Mouse (Mus musculus): ENCODE results near the gene Fer1l5.

Fer1l5 gene

DNA sequence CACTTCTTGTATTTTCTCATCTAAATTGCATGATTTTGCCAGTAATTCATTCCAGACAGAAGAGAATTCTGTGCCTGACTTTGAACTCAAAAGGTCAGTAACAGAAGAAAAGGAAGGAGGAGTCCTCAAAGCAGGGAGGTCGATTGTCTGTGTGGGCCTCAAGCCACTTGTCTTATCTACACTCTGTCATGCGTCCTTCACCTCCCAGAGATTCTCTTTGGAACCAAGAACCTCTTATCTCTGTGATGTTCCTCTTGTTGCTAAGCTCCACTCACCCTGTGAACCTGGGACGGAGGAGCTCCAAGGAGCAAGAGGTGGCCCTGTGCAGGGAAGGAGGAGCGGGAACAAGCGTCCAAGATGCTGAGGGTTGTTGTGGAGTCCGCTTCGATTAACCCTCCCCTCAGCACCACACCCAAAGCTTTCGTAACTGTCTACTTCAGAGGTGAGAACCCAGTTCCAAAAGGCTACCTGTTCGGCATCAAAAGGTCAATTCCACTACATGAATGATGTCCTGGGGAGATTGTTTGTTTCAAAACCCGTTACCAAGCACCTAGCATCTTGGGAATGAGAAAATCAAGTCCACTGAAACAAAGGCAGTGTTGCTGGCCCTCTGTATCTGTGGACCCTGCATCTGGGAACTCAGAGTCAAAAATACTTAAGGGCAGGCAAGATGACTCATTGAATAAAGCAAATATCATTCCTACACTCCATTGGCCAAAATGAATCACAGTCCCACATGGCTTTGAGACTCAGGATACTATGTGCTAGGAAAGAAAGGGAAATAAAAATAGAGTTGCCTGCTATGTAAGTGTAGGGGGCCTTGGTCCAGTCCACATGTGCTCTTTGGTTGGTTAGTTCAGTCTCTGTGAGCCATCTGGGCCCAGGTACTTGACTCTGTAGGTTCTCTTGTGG, at the start of gene Fer1l5:
Gene Fer1l5, plus strand, starts transcription at position 358 of the 912 bp plus-strand sequence.
- DNase-seq (ENCODE audit: low read depth, low spot score): no peak

DNA sequence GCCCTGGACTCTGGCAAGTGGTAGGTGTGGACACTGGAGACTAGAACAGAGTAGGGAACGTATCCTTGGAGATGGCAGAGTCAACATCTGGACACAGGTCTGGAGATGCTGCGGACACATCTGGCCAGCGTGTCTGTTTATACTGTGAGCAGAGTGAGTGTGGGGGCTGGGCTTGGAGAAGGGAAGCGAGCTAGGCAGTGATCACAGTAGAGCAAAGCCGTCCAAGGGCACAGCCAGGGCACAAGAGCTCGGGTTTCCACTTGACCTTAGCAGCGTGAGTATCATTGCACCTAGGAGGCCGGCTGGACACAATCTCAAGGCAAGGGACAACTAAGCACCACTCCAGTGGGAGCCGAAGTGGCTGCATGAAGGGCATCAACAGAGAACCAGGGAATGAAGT, 49.0 kb upstream of the Fer1l5 start:
- DNase-seq (ENCODE audit: low read depth, low spot score): no peak

DNA sequence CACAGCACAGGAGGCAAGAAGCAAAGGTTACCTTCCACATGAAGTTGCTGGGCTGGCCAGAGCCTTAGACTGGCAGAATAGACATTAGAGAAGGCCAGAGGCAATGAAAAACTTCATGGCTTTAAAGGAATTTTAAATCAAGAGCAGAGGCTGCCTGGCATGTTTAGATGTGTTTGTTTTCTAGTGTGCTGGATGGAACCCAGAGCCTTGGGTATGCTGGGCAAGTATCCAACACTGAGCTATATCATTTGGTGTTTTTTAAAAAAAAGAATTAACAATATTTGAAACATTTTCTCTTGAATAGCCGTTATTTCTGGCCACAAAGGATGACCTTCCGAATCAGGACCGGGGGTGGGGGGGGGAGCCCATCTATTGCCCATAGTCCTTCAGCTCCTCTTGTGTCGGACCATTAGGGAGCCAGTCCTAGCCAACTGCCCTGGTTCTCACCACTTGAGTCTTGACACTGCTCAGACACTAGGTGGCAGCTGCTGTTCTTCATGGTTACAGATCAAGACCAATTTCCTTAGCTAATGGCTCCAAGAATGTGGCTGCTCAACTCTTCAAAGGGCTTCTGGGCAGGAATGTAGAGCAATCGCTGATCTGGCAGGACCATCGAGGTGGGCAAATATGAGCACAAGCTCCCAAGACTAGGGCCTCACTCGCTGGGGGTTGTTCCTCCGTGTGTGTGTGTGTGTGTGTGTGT, 48.2 kb upstream of the Fer1l5 start:
- DNase-seq (ENCODE audit: low read depth, low spot score): peak; percentile 65

DNA sequence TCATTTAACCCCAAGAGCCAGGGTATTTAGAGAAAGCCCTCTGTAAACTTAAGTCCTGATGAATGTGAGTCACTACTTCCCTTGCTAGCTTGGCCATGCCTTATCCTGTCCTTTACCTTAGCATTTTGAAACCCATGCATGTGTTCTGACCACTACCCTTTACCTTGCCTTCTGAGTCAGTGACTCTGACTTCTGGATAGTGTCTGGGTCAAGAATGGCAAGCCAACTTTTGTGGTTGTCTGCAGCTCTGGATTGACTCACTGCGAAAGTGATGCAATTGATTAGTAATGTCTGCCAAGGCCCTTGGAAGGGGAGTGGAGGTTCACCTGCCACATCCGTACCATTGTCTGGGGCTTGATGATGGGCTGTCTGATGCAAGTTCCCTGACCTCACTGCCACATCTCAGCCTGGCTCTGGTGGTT, 46.2 kb upstream of the Fer1l5 start:
- DNase-seq (ENCODE audit: low read depth, low spot score): no peak

DNA sequence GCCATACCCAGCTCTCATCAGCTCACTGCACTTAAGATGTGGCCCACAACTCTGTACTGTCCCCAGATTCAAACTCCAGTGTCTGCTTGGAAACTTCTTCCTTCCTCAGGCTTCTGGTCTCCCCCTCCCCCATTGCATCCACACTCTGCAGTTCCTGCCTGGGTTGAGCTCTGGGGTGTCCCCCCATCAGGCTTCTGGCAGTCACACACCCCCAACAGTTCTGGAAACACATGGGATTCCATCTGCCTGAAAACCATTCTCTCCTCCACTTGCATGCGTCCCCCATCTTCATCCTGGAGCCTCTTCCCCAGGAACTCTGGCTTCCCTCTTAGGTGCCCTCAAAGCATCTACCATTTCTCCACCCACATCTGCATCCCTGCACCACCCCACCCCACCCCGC, 45.3 kb upstream of the Fer1l5 start:
- DNase-seq (ENCODE audit: low read depth, low spot score): no peak

DNA sequence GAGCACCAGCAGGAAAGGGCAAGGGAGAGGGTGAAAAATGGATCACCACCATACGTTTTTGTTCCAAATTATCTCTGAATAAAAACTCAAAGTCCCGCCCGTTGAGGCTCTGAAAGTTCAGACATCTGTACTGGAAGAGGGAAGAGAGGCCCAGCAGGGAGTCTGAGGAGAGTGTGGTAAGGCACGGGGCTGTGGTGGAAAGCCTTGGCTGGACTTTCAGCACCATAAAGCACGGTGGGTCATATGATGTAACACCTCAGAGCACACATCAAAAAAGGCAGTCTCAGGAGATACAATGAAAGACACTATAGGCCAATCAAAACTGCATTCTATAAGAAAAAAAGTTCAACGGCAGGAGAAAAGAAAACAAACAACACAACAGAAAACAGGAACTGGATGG, 40.3 kb upstream of the Fer1l5 start:
- DNase-seq (ENCODE audit: low read depth, low spot score): no peak

DNA sequence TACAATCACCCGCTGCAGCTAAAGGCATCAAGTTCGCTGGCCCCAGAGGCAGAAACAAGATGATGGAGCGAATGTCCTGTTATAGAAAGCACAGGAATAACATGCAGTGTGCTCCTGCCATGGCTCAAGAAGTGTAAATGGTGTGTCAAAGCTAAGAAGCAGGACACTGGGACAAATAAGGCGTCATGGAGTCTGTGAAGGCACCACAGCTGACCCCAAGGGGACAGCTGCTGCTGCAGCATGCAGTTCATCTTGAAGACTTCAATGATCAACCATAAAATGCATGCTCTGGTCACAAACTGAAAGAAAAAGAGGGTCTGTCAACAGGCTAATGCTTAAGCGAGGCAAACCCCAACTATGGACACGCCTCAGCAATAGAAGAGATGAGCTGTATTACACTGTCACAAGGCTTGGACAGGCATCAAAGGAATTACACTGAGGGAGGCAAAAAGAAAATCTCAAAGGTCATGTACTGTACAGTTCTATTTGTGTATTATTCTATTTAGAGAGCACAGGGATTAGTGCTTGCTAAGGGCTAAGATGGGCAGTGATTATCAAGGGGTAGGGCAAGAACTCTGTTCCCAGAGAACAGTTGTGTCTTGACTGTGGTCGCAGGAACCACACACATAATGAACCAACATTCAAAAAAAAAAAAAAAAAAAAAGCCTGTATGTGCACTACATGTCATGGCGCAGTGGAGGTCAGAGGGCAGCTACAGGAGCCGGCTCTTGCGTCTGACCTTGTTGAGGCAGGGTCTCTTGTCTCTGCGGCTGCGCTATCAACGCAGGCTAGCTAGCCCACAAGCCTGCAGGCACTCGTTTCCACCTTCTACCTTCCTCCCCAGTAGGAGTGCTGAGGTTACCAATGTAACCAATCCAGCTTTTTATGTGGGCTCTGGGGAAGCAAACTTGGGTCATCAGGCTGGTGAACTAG, 38.9 kb upstream of the Fer1l5 start:
- DNase-seq (ENCODE audit: low read depth, low spot score): no peak

DNA sequence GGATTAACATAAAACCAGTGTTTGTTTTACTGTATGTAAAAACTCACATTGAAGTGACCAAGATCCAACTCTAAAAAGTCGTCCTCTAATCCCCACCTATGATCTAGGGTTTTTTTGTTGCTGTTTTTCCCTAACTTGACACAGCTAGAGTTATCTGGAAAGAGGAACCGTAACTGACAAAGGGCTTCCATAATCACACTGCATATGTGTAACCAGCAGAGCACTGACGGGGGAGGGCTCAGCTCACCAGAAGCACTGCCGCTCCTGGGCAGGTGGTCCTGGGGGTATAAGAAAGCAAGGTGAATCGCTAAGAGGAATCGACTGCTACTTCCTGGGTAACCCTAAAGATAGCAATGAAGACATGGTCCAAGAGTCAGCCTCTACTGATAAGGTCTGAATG, 29.5 kb upstream of the Fer1l5 start:
- DNase-seq (ENCODE audit: low read depth, low spot score): peak; percentile 53

DNA sequence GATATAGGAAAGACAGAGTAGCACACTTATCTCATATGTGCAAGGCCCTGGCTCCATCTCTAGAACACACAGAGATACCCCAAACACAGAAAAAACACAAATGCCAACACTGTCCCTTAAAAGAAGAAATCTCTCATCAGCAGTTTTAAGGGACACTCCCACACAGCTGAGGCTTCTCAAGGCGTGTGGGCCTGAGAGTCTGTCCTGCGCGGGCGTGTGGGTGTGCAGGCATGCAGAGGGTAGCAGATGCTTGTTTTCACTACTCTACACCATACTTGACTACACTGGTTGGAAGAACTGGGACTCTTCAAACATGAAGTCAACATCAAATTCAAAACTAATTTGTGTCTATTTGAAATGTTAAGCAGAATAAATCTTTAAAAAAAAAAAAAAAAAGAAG, 19.7 kb upstream of the Fer1l5 start:
- DNase-seq (ENCODE audit: low read depth, low spot score): no peak

DNA sequence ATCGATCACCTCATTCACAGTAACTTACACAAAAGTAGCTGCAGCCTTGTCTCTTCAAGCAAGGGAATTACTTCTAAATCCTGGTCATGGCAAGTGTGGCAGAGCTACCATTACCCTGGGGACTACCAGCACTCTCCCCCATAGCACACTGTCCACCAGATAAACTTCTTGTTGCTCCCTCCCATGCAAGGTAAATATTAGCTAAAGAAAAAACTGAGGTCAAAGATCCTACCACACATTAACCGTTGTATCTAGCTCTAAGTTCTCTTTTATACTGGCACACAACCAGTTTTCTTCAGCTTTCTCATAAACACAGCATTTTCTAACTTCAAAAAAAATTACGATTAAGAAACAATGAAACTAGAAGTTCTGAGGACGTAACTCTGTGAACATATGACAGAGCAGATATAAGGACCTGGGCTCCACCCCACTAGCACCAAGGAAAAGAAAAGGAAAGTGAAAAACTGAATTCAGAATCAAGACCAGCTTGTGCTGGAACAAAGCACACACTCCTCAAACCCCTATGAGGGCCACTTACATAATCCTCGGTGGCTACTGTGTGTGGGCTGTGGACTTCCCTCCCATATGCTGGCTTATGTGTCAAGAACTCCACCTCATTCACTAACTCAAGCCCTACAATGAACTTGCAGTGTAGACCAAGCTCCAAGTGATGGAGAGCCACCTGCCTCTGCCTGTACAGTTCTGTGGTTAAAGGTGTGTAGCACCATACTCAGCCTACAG, 15.0 kb upstream of the Fer1l5 start:
- DNase-seq (ENCODE audit: low read depth, low spot score): no peak

DNA sequence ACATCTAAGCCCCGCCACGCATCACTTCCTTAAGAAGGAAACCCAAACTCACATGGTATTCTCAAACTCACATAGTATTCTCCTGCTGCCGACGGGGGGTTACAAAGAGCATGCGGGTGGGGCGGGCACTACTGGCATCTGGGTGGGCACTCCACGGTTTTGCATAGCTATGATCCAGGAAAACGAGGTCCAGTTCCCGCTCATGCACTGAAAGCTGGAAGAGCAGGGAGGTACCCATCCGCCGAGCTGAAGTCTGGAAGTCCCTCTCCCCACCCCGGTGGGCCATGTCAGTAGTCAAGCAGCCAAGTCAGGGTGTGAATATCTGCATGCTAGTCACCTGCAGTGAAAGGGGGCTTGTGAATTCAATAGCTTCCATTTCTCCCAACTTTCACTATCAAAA, 4.4 kb upstream of the Fer1l5 start:
- no peak for DNase-seq (ENCODE audit: low read depth, low spot score)

DNA sequence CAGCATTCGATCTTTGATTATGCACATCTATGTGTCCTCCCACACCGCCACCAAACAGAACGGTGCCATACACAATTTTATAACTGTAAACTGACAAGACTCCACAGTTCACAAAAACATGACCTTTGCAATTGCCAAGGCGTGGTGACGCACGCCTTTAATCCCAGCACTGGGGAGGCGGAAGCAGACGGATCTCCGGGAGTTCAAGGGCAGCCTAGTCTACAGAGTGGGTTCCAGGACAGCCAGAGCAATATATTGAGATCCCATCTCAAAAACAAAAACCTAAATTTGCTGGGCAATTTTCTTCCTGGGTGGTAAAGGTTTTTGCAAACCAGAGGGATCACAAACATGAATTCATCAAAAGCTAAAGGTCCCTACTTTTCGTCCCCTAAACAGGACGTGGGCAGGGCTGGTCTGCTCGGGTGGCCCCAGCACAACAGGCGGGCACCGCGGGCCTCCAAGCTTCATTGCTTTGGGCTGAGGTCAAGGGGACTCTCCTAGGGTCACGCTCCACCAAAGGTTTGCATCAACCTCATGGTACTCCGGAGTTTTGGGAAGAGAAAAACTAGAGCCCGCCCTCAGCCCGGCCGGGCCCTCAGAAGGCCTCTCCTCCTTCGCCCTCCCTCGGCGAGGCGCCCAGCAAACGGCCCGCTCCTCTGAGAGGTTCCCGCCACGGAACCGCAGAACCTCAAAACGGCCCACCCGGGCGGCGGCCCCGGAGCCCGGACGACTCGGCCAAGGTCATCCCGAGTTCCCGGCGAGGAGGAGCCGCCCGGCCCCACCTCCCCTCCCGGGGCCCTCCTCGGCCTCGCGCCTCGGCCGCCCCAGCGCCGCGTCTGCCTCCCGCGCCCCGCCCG, 3.8 kb upstream of the Fer1l5 start:
- peak; percentile 70 for DNase-seq (ENCODE audit: low read depth, low spot score)

DNA sequence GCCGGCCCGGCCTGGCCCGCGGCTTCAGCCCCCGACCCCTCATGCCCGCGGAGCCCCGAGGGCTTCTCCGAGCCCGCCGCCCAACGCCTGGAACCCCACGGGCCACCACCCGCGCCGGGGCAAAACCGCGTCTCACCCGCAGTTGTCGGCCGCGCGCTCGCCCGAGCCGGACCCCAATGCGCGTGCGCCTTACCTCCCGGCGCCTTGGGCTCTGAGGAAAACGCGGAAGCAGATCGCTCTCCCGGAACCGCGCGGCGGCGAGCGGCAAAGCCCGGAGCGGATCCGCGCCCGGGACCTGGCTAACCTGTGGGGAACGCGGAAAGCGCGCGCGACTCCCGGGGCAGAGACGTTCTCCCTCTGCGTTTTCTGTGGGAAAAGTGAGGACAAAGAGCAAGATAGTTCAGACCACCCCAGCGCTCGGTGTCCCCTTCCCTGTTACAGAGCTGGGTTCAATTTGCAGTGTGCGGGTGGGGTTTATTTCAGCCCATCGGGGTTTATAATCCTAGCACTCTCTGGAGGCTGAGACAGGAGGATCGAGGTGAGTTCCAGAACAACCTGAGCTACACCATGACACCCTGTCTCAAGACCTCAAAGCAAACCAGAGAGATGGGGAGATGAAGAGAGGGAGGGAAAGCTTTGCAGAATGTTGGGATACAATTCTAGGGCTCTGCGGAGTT, 3.0 kb upstream of the Fer1l5 start, which contains the start of gene Kansl3:
Gene Kansl3, minus strand, starts transcription at position 213 of the 677 bp plus-strand sequence.
- DNase-seq (ENCODE audit: low read depth, low spot score): peak; percentile 92

DNA sequence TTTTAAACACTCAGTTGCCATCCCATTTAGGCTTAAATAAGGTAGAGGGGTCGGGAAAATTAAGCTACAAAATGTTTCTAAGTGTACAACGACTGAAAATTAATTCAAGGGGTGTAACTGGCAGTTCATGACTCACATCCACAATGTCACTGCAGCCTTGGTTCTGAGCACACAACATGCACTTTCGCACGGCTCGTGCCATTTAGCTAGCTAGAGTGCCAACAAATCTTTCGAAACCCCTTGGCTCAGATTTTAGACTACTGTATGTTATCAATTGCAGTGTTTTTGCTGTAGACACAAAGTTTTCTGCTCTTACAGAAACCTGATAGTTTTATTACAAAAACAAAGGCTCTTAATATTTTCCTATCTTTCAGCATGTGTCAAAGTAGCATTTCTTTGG, 1.2 kb upstream of the Fer1l5 start:
- DNase-seq (ENCODE audit: low read depth, low spot score): no peak

DNA sequence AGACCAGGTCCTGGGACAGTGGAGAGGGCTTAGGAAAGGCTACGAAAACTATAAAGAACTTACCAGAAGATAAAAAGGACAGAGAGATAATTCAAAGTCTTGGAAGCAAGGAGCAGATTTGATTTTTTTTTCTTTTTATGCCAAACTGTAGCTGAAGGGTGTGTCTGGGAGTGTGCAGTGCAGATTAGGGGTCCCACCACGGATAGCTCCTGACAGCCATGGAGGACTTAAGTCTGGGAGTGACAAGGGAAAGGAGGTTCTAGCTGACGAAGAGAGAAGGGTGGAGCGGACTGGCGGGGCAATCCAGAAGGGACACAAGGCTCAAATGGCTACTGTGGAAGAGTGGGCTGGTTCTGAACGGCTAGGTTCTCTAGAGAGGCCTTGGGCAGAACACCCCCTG, 6.8 kb downstream of the Fer1l5 start:
- DNase-seq (ENCODE audit: low read depth, low spot score): no peak

DNA sequence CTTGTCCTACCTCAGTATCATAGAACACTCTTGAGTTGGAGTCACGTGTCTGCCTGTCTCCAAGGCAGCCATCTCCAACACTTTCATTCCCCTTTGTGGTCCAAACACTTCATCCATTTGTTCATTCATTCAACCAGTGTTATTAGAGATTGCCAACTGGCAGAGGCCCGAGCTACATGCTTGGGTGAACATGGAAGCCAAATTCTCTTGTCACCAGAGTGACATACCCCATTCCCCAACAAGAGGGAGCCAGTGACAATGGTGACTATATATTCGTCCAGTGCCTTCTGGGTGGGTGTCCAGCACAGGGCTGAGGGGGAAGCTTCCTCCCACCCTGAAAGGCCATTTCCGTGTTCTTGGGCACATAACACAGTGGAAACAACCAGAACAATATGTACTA, 7.5 kb downstream of the Fer1l5 start:
- peak; percentile 12 for DNase-seq (ENCODE audit: low read depth, low spot score)

DNA sequence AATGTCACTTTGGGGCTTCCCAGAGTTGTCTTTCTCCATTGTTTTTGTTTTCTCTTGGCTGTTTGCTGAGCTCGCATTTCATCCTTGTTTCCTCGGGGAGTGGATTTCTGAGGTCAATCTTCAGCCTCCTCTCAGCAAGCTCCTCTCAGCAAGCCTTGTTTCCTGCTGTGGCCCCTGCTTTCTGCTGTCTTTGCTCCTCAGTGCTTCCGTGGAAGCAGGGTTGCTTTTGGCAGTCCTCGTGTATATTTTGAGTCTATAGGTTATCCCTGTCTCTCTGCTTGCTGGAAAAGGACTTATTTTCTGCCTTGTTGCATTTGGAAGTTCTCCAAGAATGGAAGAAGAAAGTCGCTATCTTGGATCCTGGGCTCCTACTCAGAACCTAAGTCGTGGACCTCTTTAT, 24.9 kb downstream of the Fer1l5 start:
- no peak for DNase-seq (ENCODE audit: low read depth, low spot score)

DNA sequence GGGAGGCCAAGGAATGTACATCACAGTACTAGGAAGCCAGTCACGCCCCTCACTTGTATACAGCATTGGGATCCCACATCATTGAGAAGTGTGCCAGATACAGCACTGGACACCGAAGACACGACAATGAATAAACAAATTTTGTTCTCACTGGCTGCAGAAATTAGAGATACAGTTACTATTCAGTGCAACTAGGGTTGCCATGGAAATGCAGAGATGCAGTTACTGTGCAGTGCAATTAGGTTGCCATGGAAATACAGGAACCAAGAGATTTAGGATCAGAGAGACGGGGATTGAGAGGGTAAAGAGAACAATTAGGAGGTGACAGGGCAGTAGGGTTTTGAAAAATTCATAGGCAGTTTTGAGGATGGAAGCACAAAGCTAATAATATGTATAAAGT, 29.4 kb downstream of the Fer1l5 start:
- no peak for DNase-seq (ENCODE audit: low read depth, low spot score)

DNA sequence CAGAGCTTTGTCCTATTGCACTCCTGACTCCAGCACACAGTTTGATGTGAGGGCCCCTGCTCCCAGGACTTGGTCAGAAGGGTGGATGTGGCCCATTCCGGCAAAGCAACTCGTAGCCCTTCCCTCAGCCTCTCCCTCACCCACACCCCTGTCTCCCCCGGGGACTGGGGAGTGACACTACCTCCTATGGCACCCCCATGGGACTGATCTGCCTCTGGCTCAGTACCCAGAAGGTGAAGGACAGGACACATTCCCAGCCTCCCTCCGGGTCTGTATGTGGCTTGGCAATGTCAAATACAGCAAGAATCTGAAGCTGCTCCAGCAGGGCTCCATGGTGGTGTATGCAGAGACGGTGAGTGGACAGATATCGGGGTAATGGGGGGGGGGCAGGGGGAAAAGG, 32.4 kb downstream of the Fer1l5 start:
- no peak for DNase-seq (ENCODE audit: low read depth, low spot score)

DNA sequence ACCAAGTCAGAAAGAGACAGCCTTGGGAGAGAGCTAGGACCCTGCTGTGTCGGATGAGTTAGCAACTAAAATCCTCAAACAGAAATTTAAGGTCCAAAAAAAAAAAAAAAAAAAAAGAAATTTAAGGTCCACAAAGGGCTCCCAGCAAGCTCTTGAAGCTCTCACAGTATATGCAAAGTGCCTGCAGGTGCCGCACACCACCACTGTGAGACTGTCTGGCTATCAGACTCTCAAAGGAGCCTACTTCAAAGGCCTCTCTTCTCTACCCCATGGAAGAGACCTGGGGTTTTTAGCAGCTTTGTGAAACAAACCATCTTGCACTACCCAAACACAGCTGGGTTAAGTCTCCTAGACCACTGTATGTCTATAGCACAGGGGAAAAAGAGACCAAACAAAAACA, 57.4 kb downstream of the Fer1l5 start:
- no peak for DNase-seq (ENCODE audit: low read depth, low spot score)
